Mouse (Mus musculus) intestine, embryonic 16.5 days (tissue): ENCODE data around the gene Lmbr1l. TPM values are rescaled to one million over a fixed set of nuclear protein-coding genes. Genes with fewer than 3 reads are reported as not detected.
A peak's percentile ranks its signal among the peaks of the same experiment; 100 is the strongest.

Experiments
- ATAC-seq: fragments of 200-750 bp; cut with Nextera tagmentation; 2 replicates; pipeline ENCODE4 v1.8.0; 2017; ENCODE audit warnings: moderate TSS enrichment, moderate library complexity
- H3K27ac ChIP-seq: fragments of 300-500 bp; sonication (generic); 2 replicates; pipeline ENCODE4 v1.5.1; 2014; ENCODE audit warnings: mild to moderate bottlenecking, low read length
- H3K27me3 ChIP-seq: fragments of 300-500 bp; sonication (generic); replicated peaks from 2 replicates; pipeline ENCODE4 v1.6.1; 2014; ENCODE audit warnings: low read length, control low read depth, mixed read lengths; ENCODE audit not compliant: control insufficient read depth, insufficient read depth
- H3K36me3 ChIP-seq: fragments of 300-500 bp; sonication (generic); 2 replicates; pipeline ENCODE4 v1.6.1; 2014; ENCODE audit warnings: low read length, control low read depth; ENCODE audit not compliant: control insufficient read depth, insufficient read depth
- H3K4me1 ChIP-seq: fragments of 300-500 bp; sonication (generic); 2 replicates; pipeline ENCODE4 v1.6.1; 2014; ENCODE audit warnings: low read length, control low read depth, mixed read lengths; ENCODE audit not compliant: control insufficient read depth, insufficient read depth
- H3K4me2 ChIP-seq: fragments of 300-500 bp; sonication (generic); 2 replicates; pipeline ENCODE4 v1.6.1; 2014; ENCODE audit warnings: low read depth, low read length, control low read depth
- H3K4me3 ChIP-seq: fragments of 300-500 bp; sonication (generic); 2 replicates; pipeline ENCODE4 v1.5.1; 2014; ENCODE audit warnings: mild to moderate bottlenecking, low read length
- H3K9ac ChIP-seq: fragments of 300-500 bp; sonication (generic); 2 replicates; pipeline ENCODE4 v1.6.1; 2014; ENCODE audit warnings: low read depth, low read length
- H3K9me3 ChIP-seq: fragments of 300-500 bp; sonication (generic); 2 replicates; pipeline ENCODE4 v1.6.1; 2016; ENCODE audit warnings: low read length, control low read depth; ENCODE audit not compliant: control insufficient read depth
- WGBS: fragments of 180-500 bp; shearing (Covaris S2); extraction: QIAGEN DNeasy Blood & Tissue Kit; methylation state at CpG from one replicate; pipeline ENCODE4 v1.1.7; 2014; 5-methylcytosine and 5-hydroxymethylcytosine counted together
- polyA plus RNA-seq: library from polyadenylated mRNA; unstranded; fragments of >200 nt; fragmentation: Nextera tagmentation; extraction: Ambion mirVana; gene quantifications from 2 replicates; pipeline ENCODE4 v1.2.1, GENCODE M21; 2015

Gene Lmbr1l
- polyA plus RNA-seq, 1 experiment from 2014 or later: 20.4 TPM

GRCm38 (mm10) chr15:98891907-98892606 is 26.0 kb downstream of the Lmbr1l start:
- Histone ChIP-seq H3K4me1 (peaks cover 16% of the 10 kb centered on the region), H3K27me3 (peaks cover 39% of the 10 kb centered on the region), H3K27ac (no peak overlapping the region), H3K4me2 (no peak overlapping the region), H3K9ac (no peak overlapping the region), H3K36me3 (no peaks in the 10 kb centered on the region), H3K9me3 (no peaks in the 10 kb centered on the region), H3K4me3 (no peak overlapping the region)
- WGBS: 37% methylated on average over 6 of the region's 6 CpGs
- ATAC-seq: peak; percentile 68

- peaks cover 34% of the 10 kb centered on the region for H3K27me3 ChIP-seq
- H3K4me2 ChIP-seq: peak overlapping the region; percentile 47
- no peaks in the 10 kb centered on the region for H3K9me3 ChIP-seq
- peak; percentile 29; the same call in 1 of the 2 replicates for ATAC-seq
- H3K4me1 ChIP-seq: peaks cover 16% of the 10 kb centered on the region
- 12% methylated on average over 19 of the region's 19 CpGs for WGBS
- no peaks in the 10 kb centered on the region for H3K36me3 ChIP-seq
- H3K4me3 ChIP-seq: peak overlapping the region; percentile 33
- H3K9ac ChIP-seq: peak overlapping the region; percentile 54
- no peak overlapping the region for H3K27ac ChIP-seq
Observed at GRCm38 (mm10) chr15:98891198-98891742, 26.8 kb downstream of the Lmbr1l start.

GRCm38 (mm10) chr15:98887526-98887925 is 30.5 kb downstream of the Lmbr1l start:
- H3K9ac ChIP-seq: no peak overlapping the region
- H3K4me1 ChIP-seq: no peaks in the 10 kb centered on the region
- H3K9me3 ChIP-seq: no peaks in the 10 kb centered on the region
- H3K36me3 ChIP-seq: no peaks in the 10 kb centered on the region
- 79% methylated on average over 7 of the region's 7 CpGs for WGBS
- no peak overlapping the region for H3K4me2 ChIP-seq
- no peak overlapping the region for H3K4me3 ChIP-seq
- no peak overlapping the region for H3K27ac ChIP-seq
- 0 out of 2 replicates have a peak, but pooled peaks cover 2% of the 10 kb centered on the region for H3K27me3 ChIP-seq
- no peak for ATAC-seq

GRCm38 (mm10) chr15:98886667-98887387 is 31.2 kb downstream of the Lmbr1l start:
- Histone ChIP-seq H3K27me3 (0 out of 2 replicates have a peak, but pooled peaks cover 2% of the 10 kb centered on the region), H3K9ac (no peak overlapping the region), H3K9me3 (no peaks in the 10 kb centered on the region), H3K27ac (no peak overlapping the region), H3K4me3 (no peak overlapping the region), H3K4me1 (no peaks in the 10 kb centered on the region; the same call in 1 of the 2 replicates), H3K36me3 (no peaks in the 10 kb centered on the region), H3K4me2 (no peak overlapping the region)
- no peak for ATAC-seq
- WGBS: 62% methylated on average over 8 of the region's 8 CpGs

GRCm38 (mm10) chr15:98884106-98884505 is 33.9 kb downstream of the Lmbr1l start:
- Histone ChIP-seq H3K27ac (peak overlapping the region; percentile 82), H3K4me2 (no peak overlapping the region), H3K9me3 (no peaks in the 10 kb centered on the region), H3K27me3 (no peaks in the 10 kb centered on the region), H3K4me3 (no peak overlapping the region), H3K4me1 (peaks cover 5% of the 10 kb centered on the region), H3K36me3 (no peaks in the 10 kb centered on the region), H3K9ac (no peak overlapping the region)
- ATAC-seq: no peak
- 59% methylated on average over 1 of the region's 1 CpGs for WGBS

- Histone ChIP-seq H3K9me3 (no peaks in the 10 kb centered on the region), H3K4me3 (no peak overlapping the region), H3K4me2 (no peak overlapping the region), H3K36me3 (no peaks in the 10 kb centered on the region), H3K9ac (no peak overlapping the region), H3K27me3 (no peaks in the 10 kb centered on the region), H3K27ac (peak overlapping the region; percentile 82), H3K4me1 (peaks cover 5% of the 10 kb centered on the region)
- peak; percentile 41 for ATAC-seq
Observed at GRCm38 (mm10) chr15:98883661-98884060, 34.4 kb downstream of the Lmbr1l start.

GRCm38 (mm10) chr15:98881656-98882008 is 36.4 kb downstream of the Lmbr1l start:
- no peaks in the 10 kb centered on the region for H3K27me3 ChIP-seq
- peak; percentile 14; the same call in 1 of the 2 replicates for ATAC-seq
- H3K9ac ChIP-seq: peak overlapping the region; percentile 41
- no peaks in the 10 kb centered on the region for H3K9me3 ChIP-seq
- H3K4me2 ChIP-seq: peak overlapping the region; percentile 95
- 8% methylated on average over 5 of the region's 5 CpGs for WGBS
- 0 out of 2 replicates have a peak overlapping the region, but pooled peaks have one; percentile 5 for H3K27ac ChIP-seq
- peak overlapping the region; percentile 76 for H3K4me3 ChIP-seq
- peaks cover 5% of the 10 kb centered on the region for H3K4me1 ChIP-seq
- no peaks in the 10 kb centered on the region for H3K36me3 ChIP-seq

GRCm38 (mm10) chr15:98880978-98881655 is 36.9 kb downstream of the Lmbr1l start:
- H3K9ac ChIP-seq: peak overlapping the region; percentile 79
- WGBS: under 1% methylated on average over 47 of the region's 48 CpGs
- H3K9me3 ChIP-seq: no peaks in the 10 kb centered on the region
- peak overlapping the region; percentile 76 for H3K4me3 ChIP-seq
- ATAC-seq: peak; percentile 95
- H3K27me3 ChIP-seq: no peaks in the 10 kb centered on the region
- peak overlapping the region; percentile 95 for H3K4me2 ChIP-seq
- H3K36me3 ChIP-seq: no peaks in the 10 kb centered on the region
- H3K4me1 ChIP-seq: peaks cover 5% of the 10 kb centered on the region
- H3K27ac ChIP-seq: peak overlapping the region; percentile 88

- Histone ChIP-seq H3K4me1 (peaks cover 9% of the 10 kb centered on the region), H3K4me2 (no peak overlapping the region), H3K4me3 (no peak overlapping the region), H3K9ac (no peak overlapping the region), H3K27ac (no peak overlapping the region), H3K27me3 (no peaks in the 10 kb centered on the region), H3K36me3 (no peaks in the 10 kb centered on the region), H3K9me3 (no peaks in the 10 kb centered on the region)
- WGBS: 13% methylated on average over 3 of the region's 3 CpGs
- ATAC-seq: no peak
Observed at GRCm38 (mm10) chr15:98877331-98877730, 40.7 kb downstream of the Lmbr1l start.
